Mouse (Mus musculus) testis, adult 2 months (tissue): Measurements from ENCODE around the gene Vipas39. TPM values are rescaled to one million over a fixed set of nuclear protein-coding genes. Genes with fewer than 3 reads are reported as not detected.
A peak's percentile ranks its signal among the peaks of the same experiment; 100 is the strongest.
"Not testable (repeated sequence)": the region's sequence is repeated elsewhere in the genome, so short reads cannot be mapped to it uniquely, and the experiment has no call there.

Source experiments
- H3K27ac ChIP-seq: fragments of 200-500 bp; 2 replicates; pipeline ENCODE4 v1.5.1; 2012; ENCODE audit warnings: low read depth, low read length; ENCODE audit not compliant: control insufficient read depth, insufficient read depth
- H3K27me3 ChIP-seq: fragments of 200-500 bp; 2 replicates; pipeline ENCODE4 v1.6.1; 2012; ENCODE audit warnings: mild to moderate bottlenecking, low read length, moderate library complexity; ENCODE audit not compliant: control insufficient read depth, insufficient read depth
- H3K36me3 ChIP-seq: fragments of 200-500 bp; 2 replicates; pipeline ENCODE4 v1.6.1; 2012; ENCODE audit warnings: mild to moderate bottlenecking, low read length; ENCODE audit not compliant: control insufficient read depth, insufficient read depth
- H3K4me1 ChIP-seq: fragments of 200-500 bp; 2 replicates; pipeline ENCODE4 v1.6.1; 2012; ENCODE audit warnings: low read length; ENCODE audit not compliant: control insufficient read depth, insufficient read depth
- H3K4me3 ChIP-seq: fragments of 200-500 bp; 2 replicates; pipeline ENCODE4 v1.5.1; 2012; ENCODE audit warnings: low read depth, mild to moderate bottlenecking, low read length, moderate library complexity, mixed read lengths; ENCODE audit not compliant: control insufficient read depth
- CTCF ChIP-seq: fragments of 200-500 bp; IDR thresholded peaks from 2 replicates; pipeline ENCODE4 v1.5.1; 2012; ENCODE audit warnings: low read depth, mild to moderate bottlenecking, inconsistent platforms, low read length, moderate library complexity; ENCODE audit not compliant: control insufficient read depth, insufficient read depth, insufficient replicate concordance
- POLR2A ChIP-seq: fragments of 200-500 bp; IDR thresholded peaks from 2 replicates; pipeline ENCODE4 v1.6.1; 2012; ENCODE audit warnings: low read depth, mild to moderate bottlenecking, inconsistent platforms, low read length, moderate library complexity; ENCODE audit not compliant: control insufficient read depth
- polyA plus RNA-seq: library from polyadenylated mRNA; depleted of rRNA; stranded (reverse); fragments of >200 nt; gene quantifications from 2 replicates; pipeline ENCODE4 v1.2.3, GENCODE M21; 2012; rRNA removed

Vipas39 gene
- polyA plus RNA-seq, result 19.8 and 22.1 TPM in 2 replicates

- H3K4me3 ChIP-seq, result peak within 1 kb of the TSS; percentile 100
- H3K27ac ChIP-seq, result peak within 1 kb of the TSS; percentile 98
- TF ChIP-seq CTCF (no peak), POLR2A (peak; percentile 91)
- peaks cover 2% of the 10 kb centered on the region for H3K36me3 ChIP-seq
- H3K4me1 ChIP-seq, result peaks cover 5% of the 10 kb centered on the region
- H3K27me3 ChIP-seq, result no peaks in the 10 kb centered on the region
Measured at GRCm38 (mm10) chr12:87266108-87266826, at the start of gene Vipas39, which contains the start of gene Ahsa1. Vipas39 (minus strand) TSS chr12:87266256. Ahsa1 (plus strand) TSS chr12:87266479.

DNA sequence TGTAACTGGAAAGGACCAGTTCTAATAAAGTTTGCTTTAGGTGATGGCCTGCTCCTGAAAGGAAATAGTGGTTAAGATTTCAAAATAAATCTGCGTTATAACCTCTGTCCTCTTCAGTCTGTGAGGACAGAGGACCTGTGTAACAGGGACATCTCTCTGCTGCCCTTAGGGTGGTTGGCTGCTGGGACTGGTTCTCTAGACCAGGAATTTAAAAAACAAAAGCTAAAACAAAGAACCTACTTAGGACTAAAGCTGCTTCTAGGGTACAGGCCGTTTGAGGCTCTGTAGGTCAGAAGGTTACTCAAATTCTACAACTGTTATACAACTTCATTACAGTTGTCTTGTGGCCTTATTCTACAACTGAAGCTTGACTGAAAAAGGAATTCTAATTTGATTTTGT lies 47.0 kb upstream of the Vipas39 start:
- H3K36me3 ChIP-seq, result no peaks in the 10 kb centered on the region; the same call in 1 of the 2 replicates

GRCm38 (mm10) chr12:87306584-87306844 lies 40.5 kb upstream of the Vipas39 start:
- not testable (repeated sequence) for H3K36me3 ChIP-seq

More for the DNA sequence above, 47.0 kb upstream of the Vipas39 start:
- TF ChIP-seq POLR2A, result no peak
- TF ChIP-seq CTCF, result no peak
- Histone ChIP-seq H3K4me3 (no peak overlapping the region), H3K4me1 (no peaks in the 10 kb centered on the region), H3K27ac (no peak overlapping the region), H3K27me3 (no peaks in the 10 kb centered on the region)

DNA sequence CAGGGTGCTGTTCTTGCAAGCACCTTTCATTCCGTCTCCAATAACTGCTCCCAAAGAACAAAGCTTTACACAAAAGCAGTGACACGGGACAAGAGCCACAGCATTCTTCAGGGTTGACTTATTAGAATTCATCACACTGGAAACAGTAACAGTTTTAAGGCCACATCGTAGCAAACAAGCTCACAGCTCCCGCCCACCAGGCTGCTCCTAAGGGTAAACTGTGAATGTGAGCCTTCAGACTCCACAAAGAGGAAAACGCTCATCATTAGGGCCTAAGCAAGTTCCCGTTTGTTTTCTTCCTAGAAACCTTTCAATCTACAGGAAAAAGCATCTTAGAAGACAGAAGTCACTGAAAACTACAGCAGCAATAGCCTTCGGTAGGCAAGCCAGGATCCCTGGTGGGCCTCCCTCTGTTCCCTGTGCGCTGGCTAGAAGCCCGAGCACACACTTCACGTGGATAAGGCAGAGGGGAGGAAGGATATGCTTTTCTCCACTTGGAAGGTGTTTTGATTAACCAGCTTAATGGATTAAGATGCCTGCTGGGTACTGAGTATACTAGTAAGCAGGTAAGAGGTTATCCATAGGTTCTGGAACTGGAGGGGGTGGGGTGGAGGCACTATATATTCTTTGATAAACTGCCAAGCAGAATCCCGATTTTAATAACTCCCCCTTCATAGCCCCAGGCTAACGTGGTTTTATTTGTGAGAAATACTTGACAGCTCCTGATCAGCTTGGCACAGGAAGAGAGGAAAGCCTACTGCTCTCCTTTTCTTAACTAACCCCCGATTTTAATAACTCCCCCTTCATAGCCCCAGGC lies 39.9 kb upstream of the Vipas39 start:
- no peak for TF ChIP-seq CTCF
- no peak for TF ChIP-seq POLR2A
- Histone ChIP-seq H3K27me3 (no peaks in the 10 kb centered on the region), H3K27ac (no peak overlapping the region), H3K4me3 (no peak overlapping the region), H3K4me1 (peaks cover 3% of the 10 kb centered on the region; the same call in 1 of the 2 replicates), H3K36me3 (no peaks in the 10 kb centered on the region; the same call in 1 of the 2 replicates)

More at GRCm38 (mm10) chr12:87306584-87306844, 40.5 kb upstream of the Vipas39 start:
- H3K27ac ChIP-seq, H3K4me3 ChIP-seq, H3K27me3 ChIP-seq, H3K4me1 ChIP-seq: not testable (repeated sequence)

DNA sequence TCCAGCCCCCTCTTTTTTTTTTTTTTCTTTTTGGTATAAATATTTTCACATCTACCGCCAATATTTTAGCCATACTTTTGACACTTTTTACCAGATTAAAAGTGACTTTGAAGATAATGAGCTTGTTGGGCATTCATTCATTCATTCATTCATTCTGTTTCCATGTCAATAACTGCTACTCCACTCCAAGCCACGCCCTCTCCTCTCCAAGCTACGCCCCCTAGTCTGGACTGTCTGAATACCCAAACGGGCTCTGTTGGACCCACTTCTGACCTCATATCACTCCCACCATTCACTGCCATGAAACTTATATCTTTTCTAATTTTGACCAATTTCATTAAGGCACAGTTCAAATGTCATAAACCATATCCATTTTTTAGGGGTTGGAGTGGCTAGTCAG lies 35.1 kb upstream of the Vipas39 start:
- H3K27me3 ChIP-seq, result peaks cover 2% of the 10 kb centered on the region; the same call in 1 of the 2 replicates
- no peaks in the 10 kb centered on the region for H3K36me3 ChIP-seq
- H3K4me1 ChIP-seq, result peaks cover 17% of the 10 kb centered on the region
- no peak overlapping the region for H3K4me3 ChIP-seq
- no peak overlapping the region for H3K27ac ChIP-seq
- TF ChIP-seq CTCF, result no peak
- no peak for TF ChIP-seq POLR2A

DNA sequence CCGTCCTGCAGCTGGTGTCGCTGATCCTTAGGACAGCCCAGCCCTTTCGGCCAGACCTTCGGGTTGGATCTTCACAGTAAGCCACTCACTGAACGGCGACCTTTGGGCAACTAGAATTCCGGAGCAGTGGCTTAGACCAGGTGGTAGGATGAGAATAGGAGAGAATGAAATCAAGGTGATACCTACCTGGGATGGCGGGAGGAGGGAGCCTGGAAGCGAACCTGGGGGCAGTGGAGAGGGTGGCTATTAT lies 34.3 kb upstream of the Vipas39 start:
- Histone ChIP-seq H3K27ac (no peak overlapping the region), H3K27me3 (peaks cover 2% of the 10 kb centered on the region; the same call in 1 of the 2 replicates), H3K4me3 (peak overlapping the region; percentile 85), H3K36me3 (no peaks in the 10 kb centered on the region), H3K4me1 (peaks cover 15% of the 10 kb centered on the region)
- TF ChIP-seq POLR2A (no peak), CTCF (no peak)

- TF ChIP-seq POLR2A (no peak), CTCF (no peak)
- H3K27me3 ChIP-seq, result peaks cover 2% of the 10 kb centered on the region; the same call in 1 of the 2 replicates
- H3K36me3 ChIP-seq, result no peaks in the 10 kb centered on the region
- H3K4me3 ChIP-seq, result peak within 1 kb of the TSS; percentile 85
- peaks cover 15% of the 10 kb centered on the region for H3K4me1 ChIP-seq
- H3K27ac ChIP-seq, result no peak within 1 kb of the TSS
Measured at GRCm38 (mm10) chr12:87299657-87300440, 33.8 kb upstream of the Vipas39 start, which contains the start of gene Ism2. Ism2 (minus strand) TSS chr12:87299705.
